Mouse (Mus musculus): ENCODE data around the gene Gpr141.

Gpr141 gene

GRCm38 (mm10) chr13:19718954-19719353 is 105.1 kb downstream of the Gpr141 start:
- DNase-seq, result no peak

- DNase-seq, result no peak
Measured at GRCm38 (mm10) chr13:19717201-19717600, 106.9 kb downstream of the Gpr141 start.

- no peak for DNase-seq
Measured at GRCm38 (mm10) chr13:19703806-19704205, 120.3 kb downstream of the Gpr141 start.

- DNase-seq, result peak; percentile 55
Measured at GRCm38 (mm10) chr13:19701443-19702078, 122.5 kb downstream of the Gpr141 start.

- no peak for DNase-seq
Measured at GRCm38 (mm10) chr13:19700733-19701442, 123.2 kb downstream of the Gpr141 start.

Measured in right cerebral cortex, postnatal 25 days (tissue).